Mouse (Mus musculus): ENCODE measurements at regions not wholly inside any gene's neighbourhood (a gene's known extent, or its start where the extent isn't known, plus 50 kb on each side); places are given as distances from the start of the nearest gene placed in this dataset.

GRCm38 (mm10) chr9:94238565-94238964 is 299.3 kb downstream of the 1190002N15Rik start:
- H3K36me3 ChIP-seq (replicated peaks; ENCODE audit: control insufficient read depth, insufficient read depth, low read depth): no peaks in the 10 kb centered on the region
- H3K27ac ChIP-seq: no peak overlapping the region
- no peak overlapping the region for H3K4me2 ChIP-seq (ENCODE audit: low read depth)
- no peak overlapping the region for H3K9ac ChIP-seq (replicated peaks)
- TF ChIP-seq EP300 (IDR thresholded peaks at IDR 0.05; ENCODE audit: low read depth) (no peak), CTCF (IDR thresholded peaks at IDR 0.05; ENCODE audit: low read depth) (no peak)
- no peaks in the 10 kb centered on the region for H3K4me1 ChIP-seq (replicated peaks; ENCODE audit: control insufficient read depth in 2 of 2, insufficient read depth in 2 of 2, low read length in 1 of 2)
- no peaks in the 10 kb centered on the region for H3K9me3 ChIP-seq (ENCODE audit: control insufficient read depth, low read length)
- DNase-seq (ENCODE audit: low read depth in 3 of 3, low spot score in 3 of 3) (no peak), ATAC-seq (ENCODE audit: insufficient read depth) (no peak)
- no peaks in the 10 kb centered on the region for H3K27me3 ChIP-seq (ENCODE audit: control insufficient read depth, insufficient read depth, low read length)
- H3K4me3 ChIP-seq (ENCODE audit: insufficient read depth in 1 of 2, low read depth in 2 of 2, low read length in 2 of 2): no peak overlapping the region

DNA sequence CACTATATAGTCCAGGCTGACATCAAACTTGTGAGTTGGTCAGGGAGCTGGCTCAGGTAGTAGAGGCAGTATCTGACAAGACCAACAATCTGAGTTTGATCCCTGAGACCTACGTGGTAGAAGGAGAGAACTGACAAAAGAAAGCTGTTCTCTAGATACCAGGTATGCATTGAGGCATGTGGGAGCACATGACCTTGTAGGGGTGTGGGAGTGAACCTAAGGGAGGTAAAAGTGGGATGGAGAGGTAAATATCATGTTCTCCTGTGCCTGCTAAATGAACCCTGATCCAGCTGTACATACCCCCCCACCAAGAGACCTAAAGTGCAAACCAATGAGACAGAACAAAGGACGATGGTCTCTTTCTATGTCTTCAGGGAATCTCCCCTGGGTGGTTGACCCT is 308.3 kb downstream of the 1190002N15Rik start:
- Histone ChIP-seq H3K4me3 (ENCODE audit: insufficient read depth in 1 of 2, low read depth in 2 of 2, low read length in 2 of 2) (no peak overlapping the region), H3K9ac (replicated peaks) (no peak overlapping the region), H3K27ac (no peak overlapping the region), H3K4me1 (replicated peaks; ENCODE audit: control insufficient read depth in 2 of 2, insufficient read depth in 2 of 2, low read length in 1 of 2) (no peaks in the 10 kb centered on the region), H3K4me2 (ENCODE audit: low read depth) (no peak overlapping the region), H3K9me3 (ENCODE audit: control insufficient read depth, low read length) (no peaks in the 10 kb centered on the region), H3K36me3 (replicated peaks; ENCODE audit: control insufficient read depth, insufficient read depth, low read depth) (no peaks in the 10 kb centered on the region), H3K27me3 (ENCODE audit: control insufficient read depth, insufficient read depth, low read length) (no peaks in the 10 kb centered on the region)
- ATAC-seq (ENCODE audit: insufficient read depth): no peak
- no peak for DNase-seq (ENCODE audit: low read depth in 3 of 3, low spot score in 3 of 3)
- 67% methylated on average over 2 of the region's 2 CpGs for WGBS (ENCODE audit: insufficient replicate concordance)
- TF ChIP-seq EP300 (IDR thresholded peaks at IDR 0.05; ENCODE audit: low read depth) (no peak), CTCF (IDR thresholded peaks at IDR 0.05; ENCODE audit: low read depth) (no peak)

GRCm38 (mm10) chr9:94219116-94219515 is 318.8 kb downstream of the 1190002N15Rik start:
- Histone ChIP-seq H3K4me1 (replicated peaks; ENCODE audit: control insufficient read depth in 2 of 2, insufficient read depth in 2 of 2, low read length in 1 of 2) (no peaks in the 10 kb centered on the region), H3K4me3 (ENCODE audit: insufficient read depth in 1 of 2, low read depth in 2 of 2, low read length in 2 of 2) (no peak overlapping the region), H3K36me3 (replicated peaks; ENCODE audit: control insufficient read depth, insufficient read depth, low read depth) (no peaks in the 10 kb centered on the region), H3K9ac (replicated peaks) (no peak overlapping the region), H3K9me3 (ENCODE audit: control insufficient read depth, low read length) (no peaks in the 10 kb centered on the region), H3K27ac (no peak overlapping the region), H3K4me2 (ENCODE audit: low read depth) (no peak overlapping the region), H3K27me3 (ENCODE audit: control insufficient read depth, insufficient read depth, low read length) (no peaks in the 10 kb centered on the region)
- WGBS (ENCODE audit: insufficient replicate concordance): 38% methylated on average over 2 of the region's 2 CpGs
- DNase-seq (ENCODE audit: low read depth in 3 of 3, low spot score in 3 of 3): no peak
- TF ChIP-seq EP300 (IDR thresholded peaks at IDR 0.05; ENCODE audit: low read depth) (no peak), CTCF (IDR thresholded peaks at IDR 0.05; ENCODE audit: low read depth) (no peak)
- no peak for ATAC-seq (ENCODE audit: insufficient read depth)

GRCm38 (mm10) chr9:94216414-94217279 is 321.2 kb downstream of the 1190002N15Rik start:
- H3K9ac ChIP-seq (replicated peaks): no peak overlapping the region
- no peaks in the 10 kb centered on the region for H3K4me1 ChIP-seq (replicated peaks; ENCODE audit: control insufficient read depth in 2 of 2, insufficient read depth in 2 of 2, low read length in 1 of 2)
- DNase-seq (ENCODE audit: low read depth in 3 of 3, low spot score in 3 of 3) (no peak), ATAC-seq (ENCODE audit: insufficient read depth) (no peak)
- no peak overlapping the region for H3K4me2 ChIP-seq (ENCODE audit: low read depth)
- 58% methylated on average over 8 of the region's 8 CpGs for WGBS (ENCODE audit: insufficient replicate concordance)
- no peak overlapping the region for H3K4me3 ChIP-seq (ENCODE audit: insufficient read depth in 1 of 2, low read depth in 2 of 2, low read length in 2 of 2)
- H3K9me3 ChIP-seq (ENCODE audit: control insufficient read depth, low read length): no peaks in the 10 kb centered on the region
- H3K27me3 ChIP-seq (ENCODE audit: control insufficient read depth, insufficient read depth, low read length): no peaks in the 10 kb centered on the region
- TF ChIP-seq EP300 (IDR thresholded peaks at IDR 0.05; ENCODE audit: low read depth) (no peak), CTCF (IDR thresholded peaks at IDR 0.05; ENCODE audit: low read depth) (no peak)
- H3K27ac ChIP-seq: no peak overlapping the region
- no peaks in the 10 kb centered on the region for H3K36me3 ChIP-seq (replicated peaks; ENCODE audit: control insufficient read depth, insufficient read depth, low read depth)

- no peaks in the 10 kb centered on the region for H3K9me3 ChIP-seq (ENCODE audit: control insufficient read depth, low read length)
- no peaks in the 10 kb centered on the region for H3K36me3 ChIP-seq (replicated peaks; ENCODE audit: control insufficient read depth, insufficient read depth, low read depth)
- TF ChIP-seq CTCF (IDR thresholded peaks at IDR 0.05; ENCODE audit: low read depth): no peak
- no peak for TF ChIP-seq EP300 (IDR thresholded peaks at IDR 0.05; ENCODE audit: low read depth)
- ATAC-seq (ENCODE audit: insufficient read depth): no peak
- H3K4me1 ChIP-seq (replicated peaks; ENCODE audit: control insufficient read depth in 2 of 2, insufficient read depth in 2 of 2, low read length in 1 of 2): no peaks in the 10 kb centered on the region
- no peak overlapping the region for H3K4me3 ChIP-seq (ENCODE audit: insufficient read depth in 1 of 2, low read depth in 2 of 2, low read length in 2 of 2)
- DNase-seq (ENCODE audit: low read depth in 3 of 3, low spot score in 3 of 3): no peak
- 53% methylated on average over 9 of the region's 9 CpGs for WGBS (ENCODE audit: insufficient replicate concordance)
- no peak overlapping the region for H3K27ac ChIP-seq
- H3K27me3 ChIP-seq (ENCODE audit: control insufficient read depth, insufficient read depth, low read length): no peaks in the 10 kb centered on the region
- no peak overlapping the region for H3K4me2 ChIP-seq (ENCODE audit: low read depth)
- no peak overlapping the region for H3K9ac ChIP-seq (replicated peaks)
These were observed 327.2 kb downstream of the 1190002N15Rik start for GRCm38 (mm10) chr9:94210467-94211249.
